Mouse (Mus musculus): ENCODE results near the gene Pcsk6.

The Pcsk6 gene

DNA sequence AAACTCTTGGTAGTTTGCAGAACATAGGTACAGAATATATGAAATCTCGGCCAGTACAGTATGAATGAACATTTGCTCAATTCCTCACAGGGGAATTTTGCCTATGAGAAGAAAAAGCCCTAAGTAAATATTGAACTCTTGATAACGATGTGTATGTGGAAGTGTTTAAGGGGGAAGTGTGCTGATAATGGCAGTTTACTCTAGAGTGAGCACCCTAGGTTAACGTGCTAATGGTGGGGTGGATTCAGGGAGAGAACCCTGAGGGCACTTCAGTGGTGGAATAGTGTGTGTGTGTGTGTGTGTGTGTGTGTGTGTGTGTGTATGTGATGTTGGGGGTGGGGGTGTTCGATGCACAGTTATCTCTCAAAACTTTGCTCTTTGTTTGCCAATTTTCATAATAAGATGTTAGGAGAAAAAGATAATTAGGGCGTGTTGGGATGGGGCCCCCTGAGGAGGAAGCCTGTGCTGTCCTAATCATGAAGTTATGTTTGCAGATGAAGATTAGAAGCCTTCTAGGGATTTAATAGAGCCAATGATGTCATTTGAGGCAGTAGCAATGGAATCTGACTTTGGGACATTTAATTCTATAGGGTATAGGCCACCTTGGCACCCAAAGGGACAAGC is 19.2 kb downstream of the Pcsk6 start:
- DNase-seq (ENCODE audit: low read depth, low spot score): no peak

GRCm38 (mm10) chr7:65881290-65881688 is 19.8 kb downstream of the Pcsk6 start:
- peak; percentile 39 for DNase-seq (ENCODE audit: low read depth, low spot score)

- DNase-seq (ENCODE audit: low read depth, low spot score): no peak
Observed at GRCm38 (mm10) chr7:65884928-65885327, 23.4 kb downstream of the Pcsk6 start.

- no peak for DNase-seq (ENCODE audit: low read depth, low spot score)
Observed at GRCm38 (mm10) chr7:65885819-65886218, 24.3 kb downstream of the Pcsk6 start.

GRCm38 (mm10) chr7:65891831-65892230 is 30.3 kb downstream of the Pcsk6 start:
- DNase-seq (ENCODE audit: low read depth, low spot score): no peak

DNA sequence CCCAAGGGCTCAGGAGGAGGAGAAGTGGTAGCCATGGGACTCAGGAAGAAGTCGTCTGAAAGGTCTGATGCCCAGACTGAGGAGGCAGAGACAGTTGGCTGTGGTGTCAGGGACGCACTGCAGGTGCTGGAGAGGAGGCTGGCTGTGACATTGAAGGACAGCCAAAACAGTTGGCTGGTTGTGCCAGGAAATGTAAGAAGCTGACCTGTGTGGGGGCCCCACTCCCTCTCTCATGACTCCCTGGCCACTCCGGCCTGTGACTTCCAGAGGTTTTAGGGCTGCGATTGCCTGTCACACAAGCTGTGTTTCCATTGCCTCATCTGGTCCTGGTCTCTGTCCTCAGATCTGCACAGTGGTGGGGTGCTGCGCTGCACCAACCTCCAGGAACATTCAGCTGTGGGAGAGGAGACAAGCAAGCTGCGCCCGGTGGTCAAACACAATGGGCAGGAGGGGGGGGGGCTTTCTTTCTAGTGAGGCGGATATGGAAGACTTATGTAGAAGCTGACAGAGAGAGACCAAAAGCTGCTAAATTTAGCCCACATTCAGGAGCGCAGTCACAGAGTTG is 30.8 kb downstream of the Pcsk6 start:
- DNase-seq (ENCODE audit: low read depth, low spot score): peak; percentile 58

GRCm38 (mm10) chr7:65893546-65893945 is 32.0 kb downstream of the Pcsk6 start:
- DNase-seq (ENCODE audit: low read depth, low spot score): peak; percentile 62

DNA sequence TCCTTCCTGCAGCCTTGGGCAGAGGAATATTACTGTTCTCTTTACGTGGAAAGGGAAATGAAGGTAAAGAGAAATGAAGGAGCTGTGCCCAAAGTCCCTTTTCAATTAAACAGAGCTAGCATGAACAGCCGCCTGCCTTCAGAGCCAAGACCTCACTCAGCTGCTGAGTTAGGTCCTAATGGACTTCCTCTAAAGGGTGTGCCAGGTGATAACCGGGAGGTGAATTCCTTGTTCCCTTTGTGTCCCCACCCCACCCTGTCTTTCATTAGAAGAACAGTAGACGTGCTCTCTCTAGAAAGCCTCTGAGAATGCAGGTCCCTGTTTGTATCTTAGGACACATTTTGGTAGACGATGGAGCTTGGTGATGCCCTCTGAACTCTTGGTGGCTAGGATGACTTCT is 33.7 kb downstream of the Pcsk6 start:
- no peak for DNase-seq (ENCODE audit: low read depth, low spot score)

DNA sequence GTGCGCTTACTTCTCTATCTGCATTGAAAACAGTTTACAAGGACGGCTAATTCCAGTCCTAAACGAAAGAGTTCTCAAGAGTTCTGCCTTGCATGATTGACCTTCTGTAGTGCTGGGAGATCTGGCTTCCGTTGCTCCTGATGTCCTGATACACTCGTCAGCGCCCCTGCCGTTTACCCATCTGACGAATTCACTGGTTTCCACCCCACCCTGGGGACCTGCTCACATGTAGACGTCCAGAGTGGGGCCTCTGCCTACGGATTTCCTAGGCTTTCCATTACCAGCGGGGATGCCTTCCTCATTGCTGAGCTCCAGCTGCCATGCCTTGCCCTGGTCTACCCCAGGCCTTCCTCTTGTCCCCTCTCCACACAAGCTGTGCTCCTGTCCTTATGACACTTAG is 39.7 kb downstream of the Pcsk6 start:
- DNase-seq (ENCODE audit: low read depth, low spot score): no peak

GRCm38 (mm10) chr7:65902471-65903180 is 41.1 kb downstream of the Pcsk6 start:
- DNase-seq (ENCODE audit: low read depth, low spot score): peak; percentile 85

DNA sequence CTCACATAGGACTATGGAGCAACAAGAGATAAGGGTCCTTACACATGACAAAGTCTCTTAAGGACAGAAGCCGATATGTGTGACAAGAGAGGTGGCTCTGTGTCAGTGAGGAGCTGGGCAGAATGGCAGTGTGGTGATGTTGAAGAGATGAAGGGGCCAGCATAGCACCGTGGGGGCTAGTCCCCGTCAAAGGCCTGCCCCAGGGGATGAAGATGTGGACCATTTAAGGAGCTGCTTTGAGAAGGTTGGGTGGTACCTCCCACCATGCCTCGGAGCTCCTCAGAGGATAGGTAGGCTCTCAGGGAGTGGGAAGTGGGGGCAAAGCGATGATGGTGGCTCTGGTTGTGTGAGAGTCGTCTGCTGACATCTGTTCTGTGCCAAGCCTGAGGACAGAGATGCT is 41.9 kb downstream of the Pcsk6 start:
- no peak for DNase-seq (ENCODE audit: low read depth, low spot score)

- no peak for DNase-seq (ENCODE audit: low read depth, low spot score)
Observed at GRCm38 (mm10) chr7:65906528-65907272, 45.2 kb downstream of the Pcsk6 start.

GRCm38 (mm10) chr7:65909343-65910127 is 48.0 kb downstream of the Pcsk6 start:
- DNase-seq (ENCODE audit: low read depth, low spot score): no peak

DNA sequence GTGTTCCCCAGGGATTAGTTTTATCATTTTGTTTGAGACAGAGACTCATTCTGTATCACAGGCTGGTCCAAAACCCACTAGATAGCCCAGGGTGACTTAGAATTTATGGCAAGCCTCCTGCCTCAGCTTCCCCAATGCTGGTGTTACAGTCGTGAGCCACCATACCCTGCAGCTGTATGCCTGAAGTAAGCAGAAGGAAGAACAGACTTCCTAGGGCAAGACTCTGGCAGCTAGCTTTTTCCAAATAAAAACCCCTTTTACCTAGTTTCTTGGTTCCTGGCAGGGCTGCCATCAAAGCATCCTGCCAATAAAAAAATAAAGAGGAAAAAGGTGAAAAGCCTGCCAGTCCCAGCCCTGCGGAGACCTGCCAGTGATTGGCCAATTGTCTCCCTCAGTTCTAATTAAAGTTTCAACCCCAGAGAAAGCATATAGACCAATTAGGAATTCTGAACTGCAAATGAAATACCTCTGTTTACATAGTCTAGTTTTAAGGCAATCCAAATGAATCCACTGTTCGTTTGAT is 51.6 kb downstream of the Pcsk6 start:
- no peak for DNase-seq (ENCODE audit: low read depth, low spot score)

DNA sequence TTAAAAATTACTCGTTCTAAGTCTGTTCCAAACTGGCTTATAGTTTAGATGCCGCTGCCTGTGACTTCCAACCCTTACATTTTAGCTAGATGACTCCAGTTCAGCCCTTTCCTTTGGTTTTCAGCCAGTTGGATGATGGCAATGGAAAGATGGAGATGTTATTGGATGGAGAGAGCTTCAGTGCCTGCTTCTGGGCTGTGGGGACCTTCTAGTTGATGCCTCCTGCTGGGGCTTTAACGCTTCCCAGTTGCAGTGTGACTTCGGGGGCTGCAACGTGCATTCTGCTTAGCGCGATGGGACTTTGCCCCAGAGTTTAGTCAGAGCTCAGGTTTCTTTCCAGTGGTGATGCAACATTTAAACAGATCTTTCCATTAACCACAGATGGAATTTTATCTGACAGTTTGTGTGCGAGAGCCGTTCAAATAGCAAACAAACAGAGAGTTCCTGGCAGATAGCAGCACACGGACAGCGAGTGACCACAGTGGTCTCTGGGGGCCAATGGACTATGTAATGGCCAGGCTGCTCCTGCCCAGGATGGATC is 53.3 kb downstream of the Pcsk6 start:
- no peak for DNase-seq (ENCODE audit: low read depth, low spot score)

GRCm38 (mm10) chr7:65915821-65916220 is 54.3 kb downstream of the Pcsk6 start:
- no peak for DNase-seq (ENCODE audit: low read depth, low spot score)

DNA sequence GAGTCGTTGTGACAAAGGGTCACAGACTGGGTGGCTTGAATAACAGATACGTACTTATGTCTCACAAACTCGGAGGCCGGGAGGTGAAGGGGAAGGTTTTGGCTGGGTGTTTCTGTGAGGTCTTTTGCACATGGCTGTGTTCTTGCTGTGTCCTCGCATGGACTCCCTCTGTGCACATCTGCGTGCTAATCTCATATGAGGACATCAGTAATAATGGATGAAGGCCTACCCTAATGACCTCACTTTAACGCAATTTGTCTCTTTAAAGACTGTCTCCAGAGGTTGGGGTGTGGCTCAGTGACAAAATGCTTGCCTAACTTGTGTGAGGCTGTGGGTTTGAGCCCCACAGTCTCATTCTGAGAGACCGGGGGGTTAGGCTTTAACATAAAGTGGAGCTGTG is 55.0 kb downstream of the Pcsk6 start:
- no peak for DNase-seq (ENCODE audit: low read depth, low spot score)

- DNase-seq (ENCODE audit: low read depth, low spot score): no peak
Observed at GRCm38 (mm10) chr7:65918431-65918830, 56.9 kb downstream of the Pcsk6 start.

DNA sequence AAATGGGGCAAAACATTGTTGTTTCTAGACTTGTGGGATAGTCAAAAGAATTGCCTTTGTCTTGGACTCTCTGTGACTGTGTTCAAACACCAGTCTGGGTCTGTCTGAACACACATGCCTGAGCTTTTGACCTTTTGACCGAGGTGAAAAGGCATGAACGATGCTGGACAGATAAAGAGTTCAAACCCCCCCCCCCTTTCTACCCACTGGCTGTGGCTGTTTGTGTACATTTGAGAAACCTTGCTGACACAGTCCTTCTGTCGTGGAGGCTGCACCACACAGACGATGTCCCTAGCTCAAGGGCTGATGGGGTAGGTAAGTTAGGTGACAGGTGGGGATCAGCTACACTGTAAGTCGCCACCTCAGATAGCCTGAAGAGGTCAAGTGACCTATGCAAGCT is 67.9 kb downstream of the Pcsk6 start:
- no peak for DNase-seq (ENCODE audit: low read depth, low spot score)

DNA sequence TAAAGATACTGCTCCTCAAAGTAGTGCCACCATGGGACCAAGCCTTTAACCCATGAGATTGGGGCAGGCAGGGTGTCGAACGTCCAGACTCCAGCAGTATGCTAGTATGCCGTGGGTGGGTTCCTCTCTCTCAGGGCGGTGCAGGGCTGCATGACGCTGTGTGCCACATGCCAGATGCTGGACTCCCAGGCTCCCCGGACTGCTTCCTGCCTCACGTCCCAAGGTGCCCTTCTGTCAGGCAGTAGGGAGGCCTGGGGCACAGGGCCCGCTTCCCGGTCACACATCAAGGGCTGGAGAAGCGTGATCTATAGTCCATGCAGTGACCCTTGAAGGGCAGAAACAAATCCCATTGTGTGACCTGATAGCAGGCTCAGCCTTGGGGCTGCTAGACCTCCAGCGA is 68.9 kb downstream of the Pcsk6 start:
- no peak for DNase-seq (ENCODE audit: low read depth, low spot score)
